Mouse (Mus musculus) erythroblast, adult 5-6 weeks (primary cell): ENCODE results near the gene Tex13c3. TPM values are rescaled to one million over a fixed set of nuclear protein-coding genes. Genes with fewer than 3 reads are reported as not detected.
"Not testable (repeated sequence)": the region's sequence is repeated elsewhere in the genome, so short reads cannot be mapped to it uniquely, and the experiment has no call there.

Source experiments
- ATAC-seq: replicated peaks from 2 replicates; pipeline ENCODE4 v1.8.0; 2016; ENCODE audit warnings: moderate number of reproducible peaks, mild to moderate bottlenecking, moderate TSS enrichment, inconsistent platforms; ENCODE audit not compliant: poor library complexity, low FRiP score, severe bottlenecking
- total RNA-seq, 2 experiments: library from RNA; stranded (forward) in 1 of 2; stranded (reverse) in 1 of 2; fragments of 150-400 nt in 1 of 2; fragments of 200-764, 138-1000 nt in 1 of 2; gene quantifications; 2 replicates each; pipeline versions ENCODE4 v1.2.3 to v1.2.4; 2015 to 2017; ENCODE audit warnings: low replicate concordance in 2 of 2

The Tex13c3 gene
- total RNA-seq (2015; ENCODE audit: low replicate concordance) (not detected in 2 replicates), total RNA-seq (2017; ENCODE audit: low replicate concordance) (not detected in 2 replicates)

DNA sequence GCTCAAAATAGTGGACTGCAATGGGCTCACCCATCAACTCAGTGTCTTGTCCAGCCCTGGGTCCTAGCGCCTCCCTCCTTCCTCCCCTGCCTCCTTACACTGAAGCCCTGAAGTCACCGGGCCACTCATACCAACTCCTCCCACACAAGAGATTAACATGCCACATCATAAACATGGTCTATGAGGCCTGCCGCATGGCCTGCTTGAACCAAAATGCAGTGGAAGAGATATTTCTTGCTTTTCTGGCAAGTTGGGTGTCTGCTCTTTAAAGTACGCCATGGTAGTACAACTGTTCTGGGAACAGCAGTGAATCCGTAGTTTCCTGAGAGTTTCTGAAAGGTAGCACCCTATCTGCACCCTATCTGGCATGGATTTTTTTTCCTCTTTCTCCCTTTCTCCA, at the start of gene Tex13c3:
TSS of gene Tex13c3 (minus strand) at position 101 of the 400 bp plus-strand sequence.
- not testable (repeated sequence) for ATAC-seq

DNA sequence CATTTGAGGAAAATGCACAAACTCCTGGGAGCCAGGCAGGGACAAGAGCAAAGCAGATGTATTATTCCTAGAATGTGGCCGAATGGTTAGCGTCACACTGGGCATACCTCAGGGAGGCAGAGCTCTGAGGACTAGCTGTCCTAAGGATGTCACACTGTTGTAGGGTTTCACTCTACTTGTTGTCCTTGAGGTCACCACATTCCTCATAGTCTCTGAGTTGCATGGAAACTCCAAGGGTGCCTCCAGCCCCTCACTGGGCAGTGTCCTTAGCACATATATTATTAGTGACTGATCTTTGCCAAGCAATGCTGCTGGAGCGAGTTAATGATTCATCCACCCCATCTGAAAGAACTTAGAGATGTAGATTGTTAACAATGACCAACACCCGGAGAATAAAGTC, 8.6 kb upstream of the Tex13c3 start:
- no peak for ATAC-seq
